Mouse (Mus musculus): ENCODE measurements around the gene Grin2c. TPM values are rescaled to one million over a fixed set of nuclear protein-coding genes. Genes with fewer than 3 reads are reported as not detected.

Gene Grin2c
- polyA plus RNA-seq (2015; fragmentation: Nextera tagmentation; extraction: Ambion mirVana): 0.06 and 0.12 TPM in 2 replicates

- H3K4me3 ChIP-seq (replicated peaks): peak within 1 kb of the TSS; percentile 39
- ATAC-seq (ENCODE audit: low read depth) (no peak), DNase-seq (no peak)
- peaks cover 25% of the 10 kb centered on the region for H3K36me3 ChIP-seq
- H3K4me2 ChIP-seq: peak within 1 kb of the TSS; percentile 52
- H3K27me3 ChIP-seq: peaks cover 68% of the 10 kb centered on the region
- H3K9ac ChIP-seq: no peak within 1 kb of the TSS
- no peak within 1 kb of the TSS for H3K27ac ChIP-seq
- H3K9me3 ChIP-seq (replicated peaks): no peaks in the 10 kb centered on the region
- 8% methylated on average over 50 of the region's 50 CpGs for WGBS (ENCODE audit: insufficient replicate concordance)
- peaks cover 22% of the 10 kb centered on the region for H3K4me1 ChIP-seq (replicated peaks)
Observed at GRCm38 (mm10) chr11:115267061-115267883, at the start of gene Grin2c. Gene Grin2c (minus strand): TSS chr11:115267243.

- Histone ChIP-seq H3K4me1 (replicated peaks) (no peaks in the 10 kb centered on the region), H3K9me3 (replicated peaks) (no peaks in the 10 kb centered on the region), H3K4me2 (no peak overlapping the region), H3K36me3 (no peaks in the 10 kb centered on the region), H3K27ac (no peak overlapping the region), H3K27me3 (peaks cover 64% of the 10 kb centered on the region), H3K9ac (no peak overlapping the region), H3K4me3 (replicated peaks) (no peak overlapping the region)
- ATAC-seq (ENCODE audit: low read depth) (no peak), DNase-seq (no peak)
- WGBS (ENCODE audit: insufficient replicate concordance): 37% methylated on average over 2 of the region's 2 CpGs
Observed at GRCm38 (mm10) chr11:115314249-115314648, 47.2 kb upstream of the Grin2c start.

DNA sequence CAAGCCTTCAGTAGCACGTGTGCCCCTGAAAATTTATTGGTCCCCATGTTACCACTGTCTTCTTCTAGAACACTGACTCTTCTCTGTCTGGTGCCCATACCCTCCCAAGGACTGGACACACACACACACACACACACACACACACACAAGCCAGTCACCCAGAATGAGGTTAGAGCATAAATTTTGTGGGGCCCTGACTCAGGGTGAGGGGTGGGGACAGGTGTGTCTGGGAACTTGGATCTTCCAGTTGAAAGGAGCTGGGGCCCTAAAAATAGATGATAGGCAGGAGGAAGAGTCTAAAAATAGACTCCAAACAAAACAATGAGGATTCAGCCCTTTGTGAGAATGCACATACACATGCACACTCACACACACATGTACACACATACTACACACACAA is 41.7 kb upstream of the Grin2c start:
- Histone ChIP-seq H3K4me3 (replicated peaks) (no peak overlapping the region), H3K4me1 (replicated peaks) (0 out of 2 replicates have a peak, but pooled peaks cover 3% of the 10 kb centered on the region), H3K27ac (no peak overlapping the region), H3K4me2 (no peak overlapping the region), H3K36me3 (no peaks in the 10 kb centered on the region), H3K9ac (no peak overlapping the region), H3K27me3 (peaks cover 28% of the 10 kb centered on the region), H3K9me3 (replicated peaks) (no peaks in the 10 kb centered on the region)
- DNase-seq (no peak), ATAC-seq (ENCODE audit: low read depth) (no peak)
- WGBS (ENCODE audit: insufficient replicate concordance): 45% methylated on average over 1 of the region's 1 CpGs

DNA sequence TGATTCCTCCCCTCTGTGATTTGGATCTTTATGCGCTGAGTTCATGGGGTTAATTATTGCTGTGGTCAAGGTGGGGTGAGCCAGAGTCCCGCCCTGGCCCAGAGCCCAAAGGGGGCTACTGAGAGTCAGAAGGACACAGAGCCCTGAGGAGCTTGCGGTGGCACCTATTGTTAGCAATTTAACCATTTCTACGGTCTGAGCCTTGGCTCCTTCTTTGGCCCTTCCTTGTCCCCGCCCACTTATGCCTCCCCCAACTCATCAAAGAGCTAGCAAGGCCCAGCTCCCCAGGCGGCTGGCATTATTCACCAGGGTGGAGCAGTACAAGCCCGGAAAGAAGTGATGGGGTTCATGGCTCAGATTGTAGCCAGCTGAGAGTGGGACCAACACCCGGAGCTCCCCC is 39.8 kb upstream of the Grin2c start, which contains the start of gene Otop2:
Gene Otop2, plus strand, starts transcription at position 301 of the 400 bp plus-strand sequence.
- Histone ChIP-seq H3K9me3 (replicated peaks) (no peaks in the 10 kb centered on the region), H3K36me3 (no peaks in the 10 kb centered on the region), H3K27me3 (peaks cover 17% of the 10 kb centered on the region), H3K27ac (no peak within 1 kb of the TSS), H3K4me1 (replicated peaks) (0 out of 2 replicates have a peak, but pooled peaks cover 3% of the 10 kb centered on the region), H3K4me2 (no peak within 1 kb of the TSS), H3K4me3 (replicated peaks) (no peak within 1 kb of the TSS), H3K9ac (no peak within 1 kb of the TSS)
- ATAC-seq (ENCODE audit: low read depth) (no peak), DNase-seq (no peak)
- 33% methylated on average over 8 of the region's 8 CpGs for WGBS (ENCODE audit: insufficient replicate concordance)

DNA sequence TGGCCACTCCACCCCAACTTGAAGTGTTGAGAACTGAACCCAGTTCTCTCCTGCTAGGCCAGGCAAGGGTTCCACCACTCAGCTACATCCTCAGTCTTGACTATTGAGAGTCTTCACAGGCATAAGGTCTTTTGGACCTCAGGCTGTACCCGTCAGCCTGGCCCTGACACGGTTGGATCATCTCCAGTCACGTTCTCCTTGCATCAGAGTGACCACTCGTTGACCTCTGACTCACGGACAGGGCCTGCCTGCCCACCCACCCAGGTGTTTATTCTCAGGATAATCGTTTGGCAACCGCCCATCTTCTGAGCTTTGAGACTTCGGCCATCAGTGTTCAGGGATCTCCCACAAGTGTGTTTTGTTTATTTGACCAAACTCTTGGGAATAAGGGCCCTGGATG is 36.1 kb upstream of the Grin2c start:
- WGBS (ENCODE audit: insufficient replicate concordance): 52% methylated on average over 8 of the region's 8 CpGs
- Histone ChIP-seq H3K27me3 (peaks cover 25% of the 10 kb centered on the region), H3K9ac (no peak overlapping the region), H3K4me2 (no peak overlapping the region), H3K36me3 (no peaks in the 10 kb centered on the region), H3K4me3 (replicated peaks) (no peak overlapping the region), H3K9me3 (replicated peaks) (no peaks in the 10 kb centered on the region), H3K27ac (no peak overlapping the region), H3K4me1 (replicated peaks) (0 out of 2 replicates have a peak, but pooled peaks cover 3% of the 10 kb centered on the region)
- DNase-seq (no peak), ATAC-seq (ENCODE audit: low read depth) (no peak)

- 64% methylated on average over 2 of the region's 2 CpGs for WGBS (ENCODE audit: insufficient replicate concordance)
- Histone ChIP-seq H3K4me1 (replicated peaks) (peaks cover 9% of the 10 kb centered on the region; the same call in 1 of the 2 replicates), H3K9me3 (replicated peaks) (no peaks in the 10 kb centered on the region), H3K27ac (no peak overlapping the region), H3K4me3 (replicated peaks) (no peak overlapping the region), H3K36me3 (no peaks in the 10 kb centered on the region), H3K9ac (no peak overlapping the region), H3K27me3 (peaks cover 36% of the 10 kb centered on the region), H3K4me2 (no peak overlapping the region)
- ATAC-seq (ENCODE audit: low read depth): no peak
- no peak for DNase-seq
Observed at GRCm38 (mm10) chr11:115301351-115301750, 34.3 kb upstream of the Grin2c start.

GRCm38 (mm10) chr11:115300745-115301144 is 33.7 kb upstream of the Grin2c start:
- no peaks in the 10 kb centered on the region for H3K9me3 ChIP-seq (replicated peaks)
- no peak overlapping the region for H3K9ac ChIP-seq
- DNase-seq (no peak), ATAC-seq (ENCODE audit: low read depth) (no peak)
- no peak overlapping the region for H3K4me3 ChIP-seq (replicated peaks)
- 72% methylated on average over 4 of the region's 4 CpGs for WGBS (ENCODE audit: insufficient replicate concordance)
- H3K4me1 ChIP-seq (replicated peaks): peaks cover 6% of the 10 kb centered on the region; the same call in 1 of the 2 replicates
- H3K36me3 ChIP-seq: no peaks in the 10 kb centered on the region
- H3K27me3 ChIP-seq: peaks cover 42% of the 10 kb centered on the region
- no peak overlapping the region for H3K27ac ChIP-seq
- H3K4me2 ChIP-seq: no peak overlapping the region

DNA sequence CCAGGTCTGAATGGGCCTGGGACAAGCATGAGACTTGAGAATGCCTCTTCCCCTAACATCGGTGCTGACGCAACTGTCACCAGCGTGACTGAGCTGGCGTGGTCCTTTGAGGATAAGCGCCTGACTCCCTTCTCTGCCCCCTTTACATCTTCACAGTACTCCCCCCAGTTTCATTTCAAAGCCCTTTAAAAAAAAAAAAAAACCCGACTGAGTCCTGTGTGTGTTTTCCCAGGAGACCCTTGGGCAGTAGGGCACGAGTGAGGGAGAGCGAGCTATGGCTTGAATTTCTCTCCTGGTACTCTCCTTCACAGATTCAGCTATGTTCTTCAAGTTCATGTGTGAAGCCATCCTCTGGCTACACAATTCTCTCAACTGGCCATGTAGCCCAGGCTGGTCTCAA is 31.1 kb upstream of the Grin2c start:
- no peak for ATAC-seq (ENCODE audit: low read depth)

GRCm38 (mm10) chr11:115297214-115297826 is 30.3 kb upstream of the Grin2c start, which contains the start of gene Fads6:
Gene Fads6 (minus strand): TSS chr11:115297663.
- WGBS (ENCODE audit: insufficient replicate concordance): 1% methylated on average over 44 of the region's 44 CpGs
- Histone ChIP-seq H3K27ac (peak within 1 kb of the TSS; percentile 39), H3K9ac (peak within 1 kb of the TSS; percentile 58), H3K27me3 (peaks cover 38% of the 10 kb centered on the region), H3K4me3 (replicated peaks) (peak within 1 kb of the TSS; percentile 48), H3K36me3 (peaks cover 4% of the 10 kb centered on the region; the same call in 1 of the 2 replicates), H3K4me1 (replicated peaks) (peaks cover 13% of the 10 kb centered on the region; the same call in 1 of the 2 replicates), H3K9me3 (replicated peaks) (no peaks in the 10 kb centered on the region), H3K4me2 (peak within 1 kb of the TSS; percentile 56)
- DNase-seq: peak; percentile 22
- peak; percentile 64 for ATAC-seq (ENCODE audit: low read depth)

More for the DNA sequence above, 31.1 kb upstream of the Grin2c start:
- WGBS (ENCODE audit: insufficient replicate concordance): 50% methylated on average over 8 of the region's 8 CpGs
- Histone ChIP-seq H3K4me1 (replicated peaks) (peaks cover 11% of the 10 kb centered on the region; the same call in 1 of the 2 replicates), H3K9me3 (replicated peaks) (no peaks in the 10 kb centered on the region), H3K27ac (no peak overlapping the region), H3K9ac (no peak overlapping the region), H3K36me3 (peaks cover 4% of the 10 kb centered on the region; the same call in 1 of the 2 replicates), H3K4me3 (replicated peaks) (no peak overlapping the region), H3K27me3 (peaks cover 38% of the 10 kb centered on the region), H3K4me2 (no peak overlapping the region)
- no peak for DNase-seq

DNA sequence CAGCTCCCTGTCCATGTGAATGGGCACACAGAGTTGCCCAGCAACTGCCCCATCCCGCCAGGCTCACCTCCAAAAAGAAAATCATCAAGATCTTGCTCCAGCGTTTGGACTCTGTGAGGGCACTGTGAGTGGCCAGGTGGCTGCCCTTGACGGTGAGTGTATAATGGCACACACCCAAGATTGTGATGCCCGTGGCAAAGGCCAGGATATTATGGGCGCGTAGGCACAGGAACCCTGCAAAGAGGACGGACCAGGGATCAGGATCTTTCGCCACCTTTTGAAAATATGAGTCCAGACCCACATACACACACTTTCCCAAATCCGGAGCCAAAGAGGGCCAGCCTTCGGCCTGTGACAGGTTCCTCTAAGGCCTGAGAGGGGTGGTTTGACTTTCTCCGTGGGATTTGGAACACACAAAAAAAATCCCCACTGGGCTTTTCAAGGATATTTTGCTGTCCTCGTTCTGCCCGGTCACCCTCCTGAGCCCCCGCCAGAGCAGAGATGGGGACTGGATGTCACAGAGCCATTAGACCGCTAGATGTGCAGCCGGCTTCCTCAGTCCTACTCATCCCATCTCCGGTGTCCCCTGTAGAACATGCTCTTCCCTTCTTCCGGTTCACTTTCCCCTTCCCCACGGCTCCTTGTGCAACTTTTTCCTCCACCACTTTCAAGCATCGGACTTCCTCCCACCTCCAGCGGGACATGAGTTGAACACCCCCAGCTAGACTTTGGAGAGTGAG is 29.6 kb upstream of the Grin2c start:
- WGBS (ENCODE audit: insufficient replicate concordance): 51% methylated on average over 21 of the region's 21 CpGs
- peaks cover 4% of the 10 kb centered on the region; the same call in 1 of the 2 replicates for H3K36me3 ChIP-seq
- DNase-seq (no peak), ATAC-seq (ENCODE audit: low read depth) (no peak)
- peak overlapping the region; percentile 58 for H3K9ac ChIP-seq
- H3K4me2 ChIP-seq: peak overlapping the region; percentile 56
- no peaks in the 10 kb centered on the region for H3K9me3 ChIP-seq (replicated peaks)
- H3K27ac ChIP-seq: peak overlapping the region; percentile 39
- peaks cover 19% of the 10 kb centered on the region; the same call in 1 of the 2 replicates for H3K4me1 ChIP-seq (replicated peaks)
- H3K27me3 ChIP-seq: peaks cover 38% of the 10 kb centered on the region
- H3K4me3 ChIP-seq (replicated peaks): peak overlapping the region; percentile 48

DNA sequence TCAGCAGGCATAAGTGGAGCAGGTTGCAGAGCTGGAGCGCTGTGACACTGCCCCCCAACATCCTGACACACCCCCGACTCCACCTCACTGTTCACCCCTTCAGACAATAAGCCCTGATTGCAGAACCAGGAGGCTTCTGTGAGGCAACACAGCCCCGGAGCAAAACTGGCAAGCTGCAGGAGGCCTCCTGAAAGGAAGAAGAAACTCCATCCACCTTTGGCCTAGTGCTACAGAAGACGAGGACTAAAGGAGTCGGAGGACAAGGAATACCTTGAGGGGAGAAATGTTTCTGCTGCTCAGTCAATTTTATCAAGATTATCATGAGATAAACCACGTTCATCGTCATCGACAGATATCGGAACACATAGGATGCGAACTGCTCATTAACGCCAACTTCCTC is 28.9 kb upstream of the Grin2c start:
- Histone ChIP-seq H3K36me3 (peaks cover 4% of the 10 kb centered on the region; the same call in 1 of the 2 replicates), H3K9ac (no peak overlapping the region), H3K27me3 (peaks cover 38% of the 10 kb centered on the region), H3K4me1 (replicated peaks) (peaks cover 24% of the 10 kb centered on the region), H3K9me3 (replicated peaks) (no peaks in the 10 kb centered on the region), H3K27ac (no peak overlapping the region), H3K4me3 (replicated peaks) (peak overlapping the region; percentile 48; the same call in 1 of the 2 replicates), H3K4me2 (peak overlapping the region; percentile 56)
- ATAC-seq (ENCODE audit: low read depth) (no peak), DNase-seq (no peak)
- WGBS (ENCODE audit: insufficient replicate concordance): 77% methylated on average over 11 of the region's 11 CpGs

Data from liver, embryonic 13.5 days (tissue).